Mouse (Mus musculus) layer of hippocampus, adult 9-10 months (tissue): Measurements from ENCODE around the gene Ifnar1.

ENCODE experiments used
- DNase-seq: peaks from one replicate; pipeline ENCODE4 v3.0.0; 2022; ENCODE audit warnings: low spot score

Ifnar1 gene

DNA sequence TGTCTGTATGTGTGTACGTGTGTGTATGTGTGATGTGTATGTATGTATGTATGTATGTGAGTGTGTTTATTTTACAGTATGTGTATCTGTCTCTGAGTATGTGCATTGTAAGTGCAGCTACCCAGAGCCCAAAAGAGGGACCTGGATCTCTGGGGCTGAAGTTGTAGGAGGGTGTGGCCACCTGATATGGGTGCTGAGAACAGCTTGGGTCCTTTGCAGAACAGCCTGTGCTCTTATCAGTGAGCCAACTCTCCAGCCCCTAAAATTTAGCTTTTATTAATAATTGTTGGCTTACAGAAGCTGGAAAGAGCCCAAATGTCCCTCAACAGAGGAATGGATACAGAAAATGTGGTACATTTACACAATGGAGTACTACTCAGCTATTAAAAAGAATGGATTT is 58.6 kb downstream of the Ifnar1 start:
- DNase-seq = no peak

- no peak for DNase-seq
Observed at GRCm38 (mm10) chr16:91545597-91546281, 60.7 kb downstream of the Ifnar1 start.

GRCm38 (mm10) chr16:91546391-91546835 is 61.4 kb downstream of the Ifnar1 start:
- no peak for DNase-seq

- no peak for DNase-seq
Observed at GRCm38 (mm10) chr16:91546836-91547741, 62.1 kb downstream of the Ifnar1 start, which contains the start of gene Ifngr2. Gene Ifngr2 (plus strand): TSS chr16:91547072.

DNA sequence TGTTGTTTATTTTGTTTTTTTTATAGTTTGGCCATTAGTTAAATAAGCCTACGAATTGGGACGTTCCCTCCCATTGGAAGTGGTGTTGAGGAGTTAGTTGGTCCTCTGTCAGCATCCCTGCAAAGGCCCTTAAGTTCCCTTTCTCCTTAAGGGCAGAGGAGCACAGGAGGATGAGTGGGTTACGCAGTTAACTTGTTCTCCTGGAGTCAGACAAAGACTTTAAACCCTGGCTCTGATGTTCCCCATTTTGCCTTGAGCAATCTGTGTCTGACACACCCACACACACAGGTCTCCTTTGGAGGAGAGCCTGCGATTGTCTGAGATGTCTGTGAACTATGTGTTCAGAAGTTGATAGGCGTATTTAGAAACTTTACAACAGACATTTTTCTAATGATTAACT is 62.9 kb downstream of the Ifnar1 start:
- DNase-seq = no peak

DNA sequence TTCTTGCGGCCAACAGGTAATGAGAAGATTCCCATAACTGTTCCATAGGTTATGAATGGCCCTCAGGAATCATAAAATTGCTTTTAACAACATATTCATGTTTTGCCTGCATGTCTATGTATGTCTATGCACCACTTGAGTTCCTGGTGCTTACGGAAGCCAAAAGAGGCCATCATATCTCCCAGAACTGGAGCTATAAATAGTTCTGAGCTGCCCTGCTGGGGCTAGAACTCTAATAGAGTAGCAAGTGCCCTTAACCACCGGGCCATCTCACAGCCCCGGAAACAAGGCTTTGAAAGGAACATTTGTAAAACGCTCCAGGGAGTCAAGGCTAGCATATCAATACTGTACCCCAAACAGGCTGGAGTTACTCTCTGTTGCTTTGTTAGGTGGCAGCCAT is 63.5 kb downstream of the Ifnar1 start:
- DNase-seq = no peak

DNA sequence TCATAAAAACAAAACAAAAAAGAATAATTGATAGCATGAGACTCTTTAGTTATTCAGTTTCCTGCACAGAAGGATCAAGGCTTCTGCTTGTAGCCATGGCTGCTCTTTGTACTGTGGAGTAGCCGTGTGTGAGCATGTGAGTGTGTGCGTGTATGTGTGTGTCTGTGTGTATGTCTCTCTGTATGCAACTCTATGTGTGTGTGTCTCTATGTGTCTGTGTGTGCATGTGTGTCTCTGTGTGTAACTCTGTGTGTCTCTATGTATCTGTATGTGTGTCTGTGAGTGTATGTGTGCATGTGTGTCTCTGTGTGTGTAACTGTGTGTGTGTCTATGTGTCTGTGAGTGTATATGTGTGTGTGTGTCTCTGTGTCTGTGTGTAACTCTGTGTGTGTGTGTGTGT is 64.0 kb downstream of the Ifnar1 start:
- no peak for DNase-seq

DNA sequence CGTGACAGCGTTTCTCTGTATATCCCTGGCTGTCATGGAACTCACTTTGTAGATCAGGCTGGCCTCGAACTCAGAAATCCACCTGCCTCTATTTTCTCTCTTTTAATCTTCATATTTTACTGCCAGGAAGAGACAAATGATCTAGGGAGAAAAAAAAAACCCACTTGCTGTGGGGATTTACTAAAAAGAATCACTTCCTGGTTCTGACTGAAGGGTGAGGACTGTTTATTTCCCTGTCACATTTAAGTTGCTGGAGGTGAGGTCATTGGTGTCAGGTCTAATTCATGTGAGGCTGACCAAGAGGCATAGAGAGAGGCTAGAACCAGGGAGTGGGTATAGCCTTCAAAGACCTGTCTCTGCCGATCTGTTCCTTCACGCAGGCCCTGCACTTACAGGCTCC is 64.6 kb downstream of the Ifnar1 start:
- DNase-seq = no peak

DNA sequence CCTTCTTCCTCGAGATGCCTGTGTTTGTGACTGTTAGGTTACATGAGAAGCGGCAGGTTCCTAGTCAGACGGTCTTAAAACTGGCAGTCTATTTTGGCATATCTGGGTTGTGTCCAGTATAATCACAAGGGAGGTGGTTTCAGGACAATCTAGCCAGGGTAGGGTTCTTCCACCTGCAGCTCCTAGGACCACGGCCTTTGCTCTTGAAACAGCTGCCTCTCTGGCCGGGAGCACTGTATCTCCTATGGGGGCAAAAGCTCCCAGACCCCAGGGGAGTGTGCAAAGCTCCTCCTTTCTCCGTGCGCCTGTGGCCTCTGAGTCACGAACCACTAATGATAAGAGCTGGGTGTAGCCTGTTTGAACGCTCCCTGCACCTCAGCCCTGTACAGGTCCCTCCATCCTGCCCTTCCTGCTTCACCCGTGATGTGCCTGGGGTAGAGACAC is 66.1 kb downstream of the Ifnar1 start:
- DNase-seq = no peak

DNA sequence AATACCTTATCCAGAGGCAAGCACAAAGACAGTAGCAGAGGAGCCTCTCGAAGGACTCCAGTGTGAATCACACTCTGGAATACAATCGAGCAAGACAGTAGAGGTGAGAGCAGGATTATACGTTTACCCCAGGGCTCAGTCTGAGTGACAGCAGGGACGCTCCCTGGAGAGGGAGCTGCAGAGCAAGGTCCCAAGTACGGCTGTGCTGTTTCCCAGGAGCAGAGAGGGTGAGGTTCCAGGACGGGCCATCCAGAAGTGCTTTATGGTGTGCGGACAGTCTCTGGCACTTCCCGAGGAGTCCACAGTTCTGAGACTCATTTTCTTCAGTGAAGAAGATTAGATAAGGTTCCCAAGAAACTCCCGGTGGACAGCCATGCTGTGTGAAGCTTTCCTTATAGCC is 67.0 kb downstream of the Ifnar1 start:
- no peak for DNase-seq

DNA sequence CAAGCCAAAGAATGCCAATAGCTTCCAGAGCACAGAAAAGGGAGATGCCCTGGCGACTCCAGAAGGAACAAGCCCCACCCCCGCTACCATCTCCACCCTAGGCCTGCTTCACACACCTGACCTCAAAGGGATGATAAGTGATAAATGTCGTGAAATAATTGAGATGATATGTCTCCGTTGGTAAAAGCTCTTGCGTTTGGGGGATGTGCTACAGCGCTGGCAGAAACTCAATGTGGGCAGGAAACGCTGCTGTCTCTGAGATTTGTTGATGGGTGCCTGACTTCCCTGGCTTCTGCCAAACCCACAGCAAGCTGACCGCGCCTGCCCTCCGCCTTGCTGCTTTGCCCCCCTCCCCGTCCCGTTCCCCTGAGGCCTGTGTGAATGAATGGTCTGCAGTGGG is 68.6 kb downstream of the Ifnar1 start:
- no peak for DNase-seq

DNA sequence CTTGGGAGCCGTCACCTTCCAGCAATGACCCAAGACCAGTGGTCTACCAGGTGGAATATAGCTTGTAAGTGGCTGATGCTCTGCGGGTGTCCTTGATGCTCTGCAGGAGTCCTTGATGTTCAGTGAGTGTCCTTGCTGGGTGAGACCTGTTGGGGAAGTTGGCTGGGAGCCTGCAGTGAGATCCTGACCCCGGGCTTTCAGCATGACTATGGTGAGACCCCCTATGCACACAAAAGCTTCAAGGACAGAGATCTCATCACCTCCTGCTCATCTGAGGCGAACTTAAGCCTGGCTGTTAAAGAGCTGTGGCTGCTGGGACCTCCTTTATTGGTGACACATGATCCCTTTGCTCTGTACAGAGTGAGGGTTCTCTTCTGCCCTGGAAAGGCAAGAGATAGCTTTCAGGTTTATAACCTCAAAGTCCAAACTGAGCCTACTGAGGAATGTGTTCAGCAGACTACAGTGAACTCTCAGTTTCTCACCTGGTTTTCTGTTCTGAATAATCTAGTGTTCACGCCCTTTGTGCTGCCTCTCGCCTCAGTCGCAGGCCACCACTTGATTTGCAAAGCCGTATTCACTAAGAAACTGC is 70.1 kb downstream of the Ifnar1 start:
- no peak for DNase-seq

GRCm38 (mm10) chr16:91556659-91557058 is 71.6 kb downstream of the Ifnar1 start:
- DNase-seq = no peak
